ENCODE assay signal across 22 mouse cellular contexts in genomic region chr5:122084470-122084869, GRCm38 (mm10). TPM values are rescaled to one million over a fixed set of nuclear protein-coding genes. Genes with fewer than 3 reads are reported as not detected.
"Had no signal": no experiment of that assay in that cellular context is flagged by ENCODE, and none has a peak within 500 bp of the region (broad histone marks: within the 10 kb centered on the region; RNA-seq: fewer than 3 reads in every experiment).

No protein-coding gene starts in this region.

- H3K27me3 ChIP-seq: limb, embryonic 13.5 days; midbrain, embryonic 13.5 days; neural tube, embryonic 15.5 days had no signal

- H3K36me3 ChIP-seq: limb, embryonic 13.5 days; midbrain, embryonic 13.5 days; neural tube, embryonic 15.5 days had no signal

- H3K4me3 ChIP-seq: layer of hippocampus, adult 2 months; limb, embryonic 13.5 days; midbrain, embryonic 13.5 days; neural tube, embryonic 15.5 days had no signal

- ATAC-seq: hindbrain, postnatal 0 days; midbrain, embryonic 13.5 days had no signal

- H3K9ac ChIP-seq: limb, embryonic 13.5 days; liver, embryonic 14.5 days; lung, embryonic 14.5 days; midbrain, embryonic 13.5 days; neural tube, embryonic 15.5 days had no signal

- H3K27ac ChIP-seq: hindbrain, postnatal 0 days; layer of hippocampus, adult 2 months; limb, embryonic 13.5 days; liver, embryonic 14.5 days; midbrain, embryonic 13.5 days; neural tube, embryonic 15.5 days had no signal

- H3K9me3 ChIP-seq: limb, embryonic 13.5 days; midbrain, embryonic 13.5 days; neural tube, embryonic 15.5 days had no signal

- H3K4me2 ChIP-seq: limb, embryonic 13.5 days; lung, embryonic 14.5 days; midbrain, embryonic 13.5 days; neural tube, embryonic 15.5 days had no signal

- DNase-seq: kidney, adult 8-10 months; kidney, postnatal 25 days; left cerebral cortex, postnatal 4 days; lung, embryonic 14.5 days; lung, postnatal 10 days; right cerebral cortex, adult 18-20 months; right cerebral cortex, postnatal 25 days; thymus, adult 18-20 months; thymus, postnatal 14 days had no signal

- H3K4me1 ChIP-seq: neural tube, embryonic 15.5 days had no signal

RNA-seq across cellular contexts. Expression of gene Myl2, which starts 16.3 kb away (rescaled TPM):
- total RNA-seq: hindbrain, postnatal 0 days; layer of hippocampus, postnatal 10 days; left cerebral cortex, postnatal 4 days; megakaryocyte-erythroid progenitor cell, adult 5-6 weeks had no signal
- polyA plus RNA-seq: intestine, embryonic 14.5 days; small intestine, adult 2 months had no signal

RNA-seq across cellular contexts. Expression of gene Cux2, which starts 34.6 kb away (rescaled TPM):
- total RNA-seq: megakaryocyte-erythroid progenitor cell, adult 5-6 weeks had no signal

RNA-seq across cellular contexts. Expression of gene Ccdc63, which starts 56.2 kb away (rescaled TPM):
- total RNA-seq: midbrain, postnatal 0 days had no signal
- polyA plus RNA-seq: hindbrain, postnatal 0 days; intestine, embryonic 14.5 days; kidney, embryonic 16.5 days; limb, embryonic 13.5 days; midbrain, embryonic 13.5 days; midbrain, postnatal 0 days; neural tube, embryonic 11.5 days had no signal
